ENCODE assay signal across 10 mouse cellular contexts in the genomic region with DNA sequence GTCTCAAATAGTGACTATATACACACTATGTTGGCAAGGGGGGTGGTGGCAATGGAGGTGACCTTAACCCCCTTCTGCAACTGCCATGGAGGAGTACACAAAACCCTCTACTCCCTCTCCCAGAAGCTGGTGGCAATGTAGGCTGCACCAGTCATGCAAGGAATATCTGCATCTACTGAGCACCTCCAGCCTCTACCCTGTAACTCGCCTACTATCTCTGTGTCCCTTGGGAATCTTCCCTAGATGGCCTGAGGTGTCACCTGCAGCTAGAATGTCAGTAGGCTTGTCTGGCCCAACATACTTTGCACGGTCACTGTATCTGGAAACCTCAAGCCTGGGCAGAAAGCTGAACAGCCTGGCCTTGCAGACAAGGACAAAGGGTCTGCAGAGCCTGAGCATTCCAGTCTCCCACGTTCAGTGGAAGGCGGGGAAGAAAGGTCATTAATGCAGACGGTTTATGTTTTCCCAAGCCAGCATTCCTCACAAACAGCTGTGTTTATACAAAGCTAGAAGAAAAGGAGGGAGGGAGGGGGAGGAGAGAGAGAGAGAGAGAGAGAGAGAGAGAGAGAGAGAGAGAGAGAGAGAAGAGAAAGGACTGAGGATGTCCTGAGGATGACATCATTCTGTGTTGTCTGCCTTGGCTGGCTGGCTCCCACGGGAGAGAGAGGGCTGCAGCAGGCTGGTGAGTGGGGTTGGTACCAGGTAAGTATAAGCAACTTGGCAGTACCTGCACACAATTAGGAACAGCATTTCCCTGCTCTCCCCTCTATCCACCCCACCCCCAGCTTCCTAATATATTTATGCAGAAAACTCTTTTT.
DNase-seq lines count a peak whose midpoint lies in the region; ATAC-seq and TF ChIP-seq lines count a peak whose summit lies in the region.
"Had no signal": no experiment of that assay in that cellular context is flagged by ENCODE, and none has a peak within 500 bp of the region (broad histone marks: within the 10 kb centered on the region; RNA-seq: fewer than 3 reads in every experiment).

No protein-coding gene starts in this region.

- no peak for ATAC-seq in heart, embryonic 13.5 days (ENCODE audit: extremely low read depth, insufficient number of reproducible peaks, low FRiP score, low TSS enrichment)
- peak; percentile 72; the same call in 1 of the 2 replicates for ATAC-seq in embryonic facial prominence, embryonic 12.5 days (ENCODE audit: insufficient number of reproducible peaks, insufficient read depth, low FRiP score, low TSS enrichment)
- 0 out of 2 replicates have a peak, but pooled peaks have one; percentile 38 for ATAC-seq in intestine, postnatal 0 days
- peak; percentile 58; the same call in 1 of the 2 replicates for ATAC-seq in neural tube, embryonic 11.5 days (ENCODE audit: insufficient read depth, low FRiP score, low TSS enrichment)

- no peak for DNase-seq in heart, adult 11 months
- peak; percentile 41 for DNase-seq in neural tube, embryonic 11.5 days (ENCODE audit: low spot score)
- no peak for DNase-seq in left cerebral cortex, postnatal 36 days (ENCODE audit: low spot score in 2 of 2)
- no peak for DNase-seq in gastrocnemius, postnatal 4 days (ENCODE audit: low spot score in 2 of 2)
- DNase-seq in layer of hippocampus, adult 2 months (ENCODE audit: low spot score in 2 of 2): no peak
- DNase-seq: adrenal gland, postnatal 25 days had no signal

- no peaks in the 10 kb centered on the region for H3K27me3 ChIP-seq in heart, embryonic 13.5 days (replicated peaks)
- H3K27me3 ChIP-seq in embryonic facial prominence, embryonic 12.5 days: no peaks in the 10 kb centered on the region
- no peaks in the 10 kb centered on the region for H3K27me3 ChIP-seq in intestine, postnatal 0 days (replicated peaks; ENCODE audit: control insufficient read depth, insufficient read depth, low read length)
- no peaks in the 10 kb centered on the region for H3K27me3 ChIP-seq in neural tube, embryonic 11.5 days (ENCODE audit: control insufficient read depth, insufficient read depth, low read length)

- peaks cover 16% of the 10 kb centered on the region for H3K4me1 ChIP-seq in heart, embryonic 13.5 days
- peaks cover 16% of the 10 kb centered on the region for H3K4me1 ChIP-seq in embryonic facial prominence, embryonic 12.5 days
- H3K4me1 ChIP-seq in intestine, postnatal 0 days (replicated peaks; ENCODE audit: control insufficient read depth, insufficient read depth, low read length): no peaks in the 10 kb centered on the region
- H3K4me1 ChIP-seq in neural tube, embryonic 11.5 days (ENCODE audit: control insufficient read depth, insufficient read depth, low read length): peaks cover 10% of the 10 kb centered on the region; the same call in 1 of the 2 replicates

- WGBS in heart, embryonic 13.5 days: 13% methylated on average over 6 of the region's 6 CpGs
- 14% methylated on average over 6 of the region's 6 CpGs for WGBS in embryonic facial prominence, embryonic 12.5 days
- whole genome bisulfite sequencing in intestine, postnatal 0 days: 29% methylated on average over 6 of the region's 6 CpGs
- 22% methylated on average over 6 of the region's 6 CpGs for WGBS in neural tube, embryonic 11.5 days

- no peak overlapping the region for H3K4me3 ChIP-seq in heart, embryonic 13.5 days
- no peak overlapping the region for H3K4me3 ChIP-seq in embryonic facial prominence, embryonic 12.5 days
- H3K4me3 ChIP-seq in intestine, postnatal 0 days (ENCODE audit: low read depth, low read length): no peak overlapping the region
- no peak overlapping the region for H3K4me3 ChIP-seq in neural tube, embryonic 11.5 days (ENCODE audit: low read depth, low read length)
- H3K4me3 ChIP-seq in layer of hippocampus, adult 2 months: no peak overlapping the region

- intact Hi-C loops in left cerebral cortex, postnatal 36 days (cut with DNase I): no loop called here

- TF ChIP-seq CTCF in intestine, postnatal 0 days (IDR thresholded peaks at IDR 0.05; ENCODE audit: low read depth): no peak
- no peak for TF ChIP-seq CTCF in layer of hippocampus, adult 2 months (conservative IDR thresholded peaks at IDR 0.05)

- H3K27ac ChIP-seq in heart, embryonic 13.5 days (replicated peaks): peak overlapping the region; percentile 28
- H3K27ac ChIP-seq in embryonic facial prominence, embryonic 12.5 days: peak overlapping the region; percentile 77
- no peak overlapping the region for H3K27ac ChIP-seq in intestine, postnatal 0 days (ENCODE audit: low read depth, low read length)
- H3K27ac ChIP-seq in neural tube, embryonic 11.5 days (ENCODE audit: low read depth, low read length): 0 out of 2 replicates have a peak overlapping the region, but pooled peaks have one; percentile 39
- H3K27ac ChIP-seq in layer of hippocampus, adult 2 months: no peak overlapping the region
- H3K27ac ChIP-seq: liver, embryonic 14.5 days had no signal

- H3K36me3 ChIP-seq in heart, embryonic 13.5 days: no peaks in the 10 kb centered on the region
- no peaks in the 10 kb centered on the region for H3K36me3 ChIP-seq in embryonic facial prominence, embryonic 12.5 days
- H3K36me3 ChIP-seq in intestine, postnatal 0 days (ENCODE audit: control insufficient read depth, insufficient read depth): no peaks in the 10 kb centered on the region
- H3K36me3 ChIP-seq in neural tube, embryonic 11.5 days (ENCODE audit: control insufficient read depth, insufficient read depth, low read length): no peaks in the 10 kb centered on the region

- 0 out of 2 replicates have a peak overlapping the region, but pooled peaks have one; percentile 2 for H3K9ac ChIP-seq in heart, embryonic 13.5 days
- H3K9ac ChIP-seq in embryonic facial prominence, embryonic 12.5 days: no peak overlapping the region
- H3K9ac ChIP-seq in intestine, postnatal 0 days (ENCODE audit: low read depth, low read length): no peak overlapping the region
- no peak overlapping the region for H3K9ac ChIP-seq in neural tube, embryonic 11.5 days (ENCODE audit: low read length)
- H3K9ac ChIP-seq: liver, embryonic 14.5 days had no signal

- no peaks in the 10 kb centered on the region for H3K9me3 ChIP-seq in heart, embryonic 13.5 days
- H3K9me3 ChIP-seq in embryonic facial prominence, embryonic 12.5 days: no peaks in the 10 kb centered on the region
- no peaks in the 10 kb centered on the region for H3K9me3 ChIP-seq in intestine, postnatal 0 days (ENCODE audit: control insufficient read depth)
- no peaks in the 10 kb centered on the region for H3K9me3 ChIP-seq in neural tube, embryonic 11.5 days (ENCODE audit: control insufficient read depth, low read length)

- 0 out of 2 replicates have a peak overlapping the region, but pooled peaks have one; percentile 16 for H3K4me2 ChIP-seq in heart, embryonic 13.5 days
- no peak overlapping the region for H3K4me2 ChIP-seq in embryonic facial prominence, embryonic 12.5 days (replicated peaks)
- H3K4me2 ChIP-seq in intestine, postnatal 0 days (replicated peaks; ENCODE audit: low read depth): no peak overlapping the region
- H3K4me2 ChIP-seq in neural tube, embryonic 11.5 days (ENCODE audit: low read depth): no peak overlapping the region

Comparison
In these comparisons a context has a peak if more than half of its experiments do, and no peak if none do; other contexts are left out.
1. H3K27ac ChIP-seq: peak in heart, embryonic 13.5 days (single experiment), embryonic facial prominence, embryonic 12.5 days (single experiment) and neural tube, embryonic 11.5 days (single experiment); none in intestine, postnatal 0 days (single experiment) and layer of hippocampus, adult 2 months (single experiment).